Mouse (Mus musculus) CH12.LX (cell line): ENCODE measurements around the gene Dnah1. TPM values are rescaled to one million over a fixed set of nuclear protein-coding genes. Genes with fewer than 3 reads are reported as not detected.

Experiments
- DNase-seq: peaks from one replicate; pipeline ENCODE4 v3.0.0-alpha.2; 2013; ENCODE audit errors: extremely low read depth
- H3K27ac ChIP-seq: 2 replicates; pipeline ENCODE4 v1.5.1; 2012; ENCODE audit warnings: low read depth, mild to moderate bottlenecking, control low read depth, moderate library complexity; ENCODE audit not compliant: insufficient read depth
- H3K27me3 ChIP-seq: replicated peaks from 2 replicates; pipeline ENCODE3; 2012; ENCODE audit warnings: inconsistent platforms
- H3K36me3 ChIP-seq, 2 experiments: replicated peaks in 1 of 2; 2 replicates each; pipeline versions ENCODE3 to v1.6.1; 2012; ENCODE audit warnings: inconsistent platforms in 1 of 2, low read length in 1 of 2, mild to moderate bottlenecking in 1 of 2, mixed read lengths in 1 of 2, moderate library complexity in 1 of 2; ENCODE audit not compliant: control insufficient read depth in 1 of 2, insufficient read depth in 1 of 2
- H3K4me1 ChIP-seq, 2 experiments: 2 replicates each; pipeline ENCODE4 v1.6.1; 2012; ENCODE audit warnings: inconsistent platforms in 1 of 2, moderate library complexity in 1 of 2; ENCODE audit not compliant: insufficient read depth in 2 of 2, control insufficient read depth in 1 of 2
- H3K4me2 ChIP-seq: 2 replicates; pipeline ENCODE4 v1.6.1; 2012; ENCODE audit warnings: low read depth, mild to moderate bottlenecking, control low read depth; ENCODE audit not compliant: poor library complexity, insufficient read depth, severe bottlenecking
- H3K4me3 ChIP-seq, 3 experiments: fragments of 150-350 bp in 1 of 3; sonication (generic) in 1 of 3; replicated peaks in 1 of 3; 2 replicates each; pipeline versions ENCODE3 to v1.5.1; 2011 to 2012; ENCODE audit warnings: low read depth in 2 of 3, low read length in 2 of 3, mild to moderate bottlenecking in 2 of 3, moderate library complexity in 2 of 3, control low read depth in 1 of 3, improper control_type of control experiment in 1 of 3, inconsistent platforms in 1 of 3, mixed read lengths in 1 of 3; ENCODE audit not compliant: poor library complexity in 1 of 3
- H3K79me2 ChIP-seq: replicated peaks from 2 replicates; pipeline ENCODE4 v1.6.1; 2012; ENCODE audit warnings: mild to moderate bottlenecking, moderate library complexity; ENCODE audit not compliant: control insufficient read depth, poor library complexity, insufficient read depth, severe bottlenecking; ENCODE audit errors: extremely low read depth
- H3K9ac ChIP-seq: 2 replicates; pipeline ENCODE4 v1.6.1; 2012; ENCODE audit warnings: low read depth, mild to moderate bottlenecking, control low read depth, moderate library complexity; ENCODE audit not compliant: insufficient read depth
- H3K9me3 ChIP-seq: replicated peaks from 2 replicates; pipeline ENCODE3; 2012; ENCODE audit warnings: low read length, inconsistent platforms, mixed read lengths
- BHLHE40 ChIP-seq: IDR thresholded peaks from 2 replicates; pipeline ENCODE4 v1.6.1; 2011; ENCODE audit warnings: mild to moderate bottlenecking, low read depth, low read length, improper control_type of control experiment
- CHD1 ChIP-seq: IDR thresholded peaks from 2 replicates; pipeline ENCODE4 v1.6.1; 2012; ENCODE audit warnings: low read depth, low read length, improper control_type of control experiment, inconsistent platforms
- CTCF ChIP-seq, 2 experiments: IDR thresholded peaks in 1 of 2; conservative IDR thresholded peaks in 1 of 2; 2 replicates each; pipeline ENCODE4 v1.5.1; 2011 to 2012; ENCODE audit warnings: low read depth in 2 of 2, low read length in 2 of 2, improper control_type of control experiment in 1 of 2, inconsistent platforms in 1 of 2, mild to moderate bottlenecking in 1 of 2, moderate library complexity in 1 of 2
- E2F4 ChIP-seq: IDR thresholded peaks from 2 replicates; pipeline ENCODE4 v1.6.1; 2011; ENCODE audit warnings: low read depth, low read length, improper control_type of control experiment; ENCODE audit not compliant: insufficient replicate concordance
- ELF1 ChIP-seq: IDR thresholded peaks from 2 replicates; pipeline ENCODE4 v1.6.1; 2014; ENCODE audit warnings: low read depth, mild to moderate bottlenecking, inconsistent platforms, low read length, improper control_type of control experiment
- EP300 ChIP-seq: IDR thresholded peaks from 2 replicates; pipeline ENCODE4 v1.6.1; 2011; ENCODE audit warnings: low read length, improper control_type of control experiment
- ETS1 ChIP-seq: conservative IDR thresholded peaks from 2 replicates; pipeline ENCODE4 v1.6.1; 2012; ENCODE audit warnings: low read depth, mild to moderate bottlenecking, inconsistent platforms, low read length, improper control_type of control experiment, moderate library complexity
- HCFC1 ChIP-seq: IDR thresholded peaks from 2 replicates; pipeline ENCODE4 v1.6.1; 2012; ENCODE audit warnings: low read depth, mild to moderate bottlenecking, inconsistent platforms, low read length, improper control_type of control experiment
- JUND ChIP-seq: conservative IDR thresholded peaks from 2 replicates; pipeline ENCODE4 v1.6.1; 2011; ENCODE audit warnings: low read depth, low read length, improper control_type of control experiment
- KAT2A ChIP-seq: IDR thresholded peaks from 2 replicates; pipeline ENCODE4 v1.6.1; 2012; ENCODE audit warnings: low read length, improper control_type of control experiment, inconsistent platforms; ENCODE audit not compliant: insufficient replicate concordance
- MAFK ChIP-seq: IDR thresholded peaks from 2 replicates; pipeline ENCODE4 v1.6.1; 2011; ENCODE audit warnings: low read length, improper control_type of control experiment; ENCODE audit not compliant: insufficient replicate concordance
- MAX ChIP-seq: IDR thresholded peaks from 2 replicates; pipeline ENCODE4 v1.6.1; 2011; ENCODE audit warnings: low read length, improper control_type of control experiment
- MAZ ChIP-seq: IDR thresholded peaks from 2 replicates; pipeline ENCODE4 v1.6.1; 2012; ENCODE audit warnings: low read depth, mild to moderate bottlenecking, inconsistent platforms, low read length, improper control_type of control experiment, moderate library complexity
- MEF2A ChIP-seq: IDR thresholded peaks from 2 replicates; pipeline ENCODE4 v1.6.1; 2014; ENCODE audit warnings: low read depth, mild to moderate bottlenecking, inconsistent platforms, low read length, improper control_type of control experiment, borderline replicate concordance
- MXI1 ChIP-seq: IDR thresholded peaks from 2 replicates; pipeline ENCODE4 v1.6.1; 2011; ENCODE audit warnings: mild to moderate bottlenecking, low read depth, low read length, improper control_type of control experiment
- NELFE ChIP-seq: IDR thresholded peaks from 2 replicates; pipeline ENCODE4 v1.6.1; 2011; ENCODE audit warnings: low read depth, low read length, improper control_type of control experiment
- NRF1 ChIP-seq: IDR thresholded peaks from 2 replicates; pipeline ENCODE4 v1.6.1; 2014; ENCODE audit warnings: low read depth, mild to moderate bottlenecking, inconsistent platforms, low read length, improper control_type of control experiment, moderate library complexity
- POLR2A ChIP-seq: IDR thresholded peaks from 2 replicates; pipeline ENCODE4 v1.6.1; 2011; ENCODE audit warnings: low read depth, mild to moderate bottlenecking, improper control_type of control experiment, low read length
- POLR2AphosphoS2 ChIP-seq: IDR thresholded peaks from 2 replicates; pipeline ENCODE4 v1.6.1; 2011; ENCODE audit warnings: low read depth, low read length, improper control_type of control experiment
- RAD21 ChIP-seq: IDR thresholded peaks from 2 replicates; pipeline ENCODE4 v1.6.1; 2011; ENCODE audit warnings: low read depth, mild to moderate bottlenecking, low read length, improper control_type of control experiment, moderate library complexity
- SIN3A ChIP-seq: IDR thresholded peaks from 2 replicates; pipeline ENCODE4 v1.6.1; 2012; ENCODE audit warnings: low read length, improper control_type of control experiment, inconsistent platforms
- TBP ChIP-seq: conservative IDR thresholded peaks from 2 replicates; pipeline ENCODE4 v1.6.1; 2011; ENCODE audit warnings: low read depth, low read length, improper control_type of control experiment
- TCF12 ChIP-seq: IDR thresholded peaks from 2 replicates; pipeline ENCODE4 v1.6.1; 2014; ENCODE audit warnings: low read depth, mild to moderate bottlenecking, inconsistent platforms, low read length, improper control_type of control experiment
- UBTF ChIP-seq: IDR thresholded peaks from 2 replicates; pipeline ENCODE4 v1.6.1; 2012; ENCODE audit warnings: low read depth, mild to moderate bottlenecking, inconsistent platforms, low read length, improper control_type of control experiment, moderate library complexity
- USF1 ChIP-seq: IDR thresholded peaks from 2 replicates; pipeline ENCODE4 v1.6.1; 2014; ENCODE audit warnings: low read depth, mild to moderate bottlenecking, inconsistent platforms, low read length, improper control_type of control experiment
- USF2 ChIP-seq: conservative IDR thresholded peaks from 2 replicates; pipeline ENCODE4 v1.6.1; 2011; ENCODE audit warnings: low read depth, low read length, improper control_type of control experiment
- ZKSCAN1 ChIP-seq: IDR thresholded peaks from 2 replicates; pipeline ENCODE4 v1.6.1; 2012; ENCODE audit warnings: low read depth, inconsistent platforms, low read length, improper control_type of control experiment, borderline replicate concordance
- ZMIZ1 ChIP-seq: IDR thresholded peaks from 2 replicates; pipeline ENCODE4 v1.6.1; 2012; ENCODE audit warnings: low read depth, mild to moderate bottlenecking, inconsistent platforms, low read length, improper control_type of control experiment
- ZNF384 ChIP-seq: IDR thresholded peaks from 2 replicates; pipeline ENCODE4 v1.6.1; 2012; ENCODE audit warnings: low read depth, low read length, improper control_type of control experiment, inconsistent platforms
- dilution Hi-C: fragments of 300-500 bp; cut with MboI; formaldehyde crosslinking; loops from 2 replicates; pipeline ENCODE4 v1.14.3; 2020; ENCODE audit warnings: low sequenced_read_pairs; ENCODE audit not compliant: extremely low pct_unique_long_range_greater_than_20kb, extremely low pct_ligation_motif_present
- in situ Hi-C: fragments of 300-500 bp; cut with MboI; formaldehyde crosslinking; loops from 3 replicates; pipeline ENCODE4 v1.14.3; 2019; ENCODE audit warnings: low sequenced_read_pairs, low pct_ligation_motif_present, low pct_unique_long_range_greater_than_20kb, mixed read lengths
- polyA plus RNA-seq: library from polyadenylated mRNA; unstranded; fragments of >175 nt; gene quantifications from 2 replicates; pipeline ENCODE4 v1.2.1, GENCODE M21; 2012; ENCODE audit warnings: low read depth; ENCODE audit not compliant: insufficient read length
- total RNA-seq, 2 experiments: library from RNA; depleted of rRNA; stranded (reverse); fragments of 300-350 nt in 1 of 2; fragments of >200 nt in 1 of 2; gene quantifications; 2 replicates each; pipeline ENCODE4 v1.2.3; 2012 to 2014

Gene Dnah1
- total and polyA plus RNA-seq, 3 experiments: 0.04 to 0.08 (median 0.06) TPM

DNA sequence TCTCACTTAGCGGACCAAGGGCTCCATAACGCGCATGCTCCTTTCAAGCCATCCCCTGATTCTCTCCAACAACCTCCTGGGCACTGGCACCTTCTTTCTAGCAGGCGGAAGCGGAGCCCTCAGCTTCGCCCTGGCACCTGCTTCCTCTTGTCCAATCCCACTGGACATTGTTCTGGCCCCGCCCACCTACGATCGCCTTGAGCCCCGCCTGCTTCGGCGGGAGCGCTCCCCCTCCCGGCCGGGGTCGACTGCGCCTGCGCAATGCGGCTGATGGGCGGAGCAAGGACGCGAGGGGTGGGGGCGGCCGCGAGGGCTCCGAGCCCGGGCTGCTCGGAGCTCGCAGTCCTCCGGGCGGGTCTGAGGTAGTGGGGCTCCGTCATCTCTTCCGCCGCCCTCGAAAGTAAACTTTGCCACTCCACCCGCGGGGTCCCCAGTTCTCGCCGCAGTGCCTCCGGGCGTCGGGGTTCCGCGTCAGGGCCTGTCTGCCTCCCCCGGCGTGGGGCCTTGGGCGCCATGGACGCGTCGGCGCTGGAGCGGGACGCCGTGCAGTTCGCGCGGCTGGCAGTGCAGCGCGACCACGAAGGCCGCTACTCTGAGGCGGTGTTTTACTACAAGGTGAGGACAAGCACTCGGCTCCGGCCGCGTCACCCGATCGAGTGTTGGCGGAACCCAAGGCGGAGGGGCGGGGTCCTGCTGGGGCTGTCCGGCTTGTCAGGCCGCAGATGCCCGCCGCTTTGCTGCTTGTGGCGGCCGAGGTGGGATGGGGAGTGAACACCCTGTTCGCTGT lies 12.9 kb upstream of the Dnah1 start, which contains the start of gene Capn7:
TSS of gene Capn7 (plus strand) at position 270 of the 787 bp plus-strand sequence.
- peak within 1 kb of the TSS; percentile 92 to 98 (median 95) for H3K4me3 ChIP-seq
- dilution Hi-C loops: no loop called here
- peak within 1 kb of the TSS; percentile 90 for H3K27ac ChIP-seq
- peak within 1 kb of the TSS; percentile 98 for H3K4me2 ChIP-seq
- H3K9me3 ChIP-seq: no peaks in the 10 kb centered on the region
- H3K4me1 ChIP-seq: peaks cover 4 to 15% of the 10 kb centered on the region in 2 experiments; a peak in 3 of 4 replicates
- DNase-seq: peak; percentile 99
- in situ Hi-C loops: no loop called here
- TF ChIP-seq MAZ: peak; percentile 97
- TF ChIP-seq BHLHE40: peak; percentile 21; the same call in 1 of the 2 replicates
- 0 out of 2 replicates have a peak, but pooled peaks have one; percentile 34 for TF ChIP-seq KAT2A
- TF ChIP-seq ZKSCAN1: no peak
- TF ChIP-seq MAX: no peak; the same call in 1 of the 2 replicates
- TF ChIP-seq MXI1: peak; percentile 67
- TF ChIP-seq CTCF (conservative IDR thresholded peaks at IDR 0.05 in 1 of 2, IDR thresholded peaks at IDR 0.05 in 1 of 2; ENCODE audit: low read depth in 2 of 2, low read length in 2 of 2): 0 out of 4 replicates have a peak, but pooled peaks of 1 of the 2 experiments have one; percentile 9
- no peak for TF ChIP-seq CHD1
- TF ChIP-seq HCFC1: peak; percentile 56
- TF ChIP-seq NELFE: peak; percentile 91
- peak; percentile 76; the same call in 1 of the 2 replicates for TF ChIP-seq POLR2AphosphoS2
- no peak for TF ChIP-seq SIN3A
- TF ChIP-seq JUND: no peak
- peak; percentile 70 for TF ChIP-seq USF1
- no peak for TF ChIP-seq ZNF384
- TF ChIP-seq MAFK: no peak
- peak; percentile 87 for TF ChIP-seq TBP
- no peak; the same call in 1 of the 2 replicates for TF ChIP-seq MEF2A
- TF ChIP-seq TCF12: peak; percentile 89
- TF ChIP-seq UBTF: peak; percentile 72; the same call in 1 of the 2 replicates
- peak; percentile 68; the same call in 1 of the 2 replicates for TF ChIP-seq ZMIZ1
- TF ChIP-seq ELF1: peak; percentile 92
- no peak for TF ChIP-seq RAD21
- no peak for TF ChIP-seq EP300
- TF ChIP-seq POLR2A: peak; percentile 99
- TF ChIP-seq NRF1: peak; percentile 95
- TF ChIP-seq ETS1: no peak
- no peak for TF ChIP-seq E2F4
- TF ChIP-seq USF2: peak; percentile 33; the same call in 1 of the 2 replicates
- H3K27me3 ChIP-seq: no peaks in the 10 kb centered on the region
- H3K79me2 ChIP-seq: peaks cover 27% of the 10 kb centered on the region
- peak within 1 kb of the TSS; percentile 85 for H3K9ac ChIP-seq
- H3K36me3 ChIP-seq: peaks cover 6 to 18% of the 10 kb centered on the region in 2 experiments
